Mouse (Mus musculus) spleen, adult 2 months (tissue): Measurements from ENCODE around the gene Spata31d1b.

Experiments used
- CTCF ChIP-seq: fragments of 200-500 bp; IDR thresholded peaks from 2 replicates; pipeline ENCODE4 v1.5.1; 2011; ENCODE audit warnings: mild to moderate bottlenecking, inconsistent platforms; ENCODE audit not compliant: insufficient read depth, insufficient read length, insufficient replicate concordance; ENCODE audit errors: extremely low read depth
- POLR2A ChIP-seq: fragments of 200-500 bp; IDR thresholded peaks from 2 replicates; pipeline ENCODE4 v1.6.1; 2011; ENCODE audit warnings: low read depth, low read length, inconsistent platforms

- TF ChIP-seq CTCF: no peak
- no peak for TF ChIP-seq POLR2A
Measured at GRCm38 (mm10) chr13:59689843-59690242, 22.2 kb upstream of the Spata31d1b start.
